Mouse (Mus musculus) small intestine, adult 2 months (tissue): ENCODE measurements around the gene Sntb2. TPM values are rescaled to one million over a fixed set of nuclear protein-coding genes. Genes with fewer than 3 reads are reported as not detected.

Source experiments
- H3K27ac ChIP-seq: fragments of 200-500 bp; 2 replicates; pipeline ENCODE4 v1.5.1; 2012; ENCODE audit warnings: low read depth, low read length, control low read depth, inconsistent platforms; ENCODE audit not compliant: insufficient read depth
- H3K27me3 ChIP-seq: fragments of 200-500 bp; 2 replicates; pipeline ENCODE4 v1.6.1; 2012; ENCODE audit warnings: mild to moderate bottlenecking, moderate library complexity, low read length, inconsistent platforms; ENCODE audit not compliant: control insufficient read depth, insufficient read depth
- H3K36me3 ChIP-seq: fragments of 200-500 bp; 2 replicates; pipeline ENCODE4 v1.6.1; 2012; ENCODE audit warnings: mild to moderate bottlenecking, low read length, control low read depth, inconsistent platforms; ENCODE audit not compliant: control insufficient read depth, insufficient read depth
- H3K4me1 ChIP-seq: fragments of 200-500 bp; 2 replicates; pipeline ENCODE4 v1.6.1; 2012; ENCODE audit warnings: low read length, inconsistent platforms, mixed read lengths; ENCODE audit not compliant: control insufficient read depth, insufficient read depth, insufficient read length
- H3K4me3 ChIP-seq: fragments of 200-500 bp; 2 replicates; pipeline ENCODE4 v1.5.1; 2012; ENCODE audit warnings: low read depth, mild to moderate bottlenecking, control low read depth, inconsistent platforms, low read length, moderate library complexity
- CTCF ChIP-seq: fragments of 200-500 bp; IDR thresholded peaks from 2 replicates; pipeline ENCODE4 v1.5.1; 2012; ENCODE audit warnings: low read depth, mild to moderate bottlenecking, control low read depth, inconsistent platforms, low read length, moderate library complexity, mixed read lengths; ENCODE audit not compliant: insufficient replicate concordance, insufficient read length; ENCODE audit errors: extremely low read depth
- POLR2A ChIP-seq: fragments of 200-500 bp; IDR thresholded peaks from 2 replicates; pipeline ENCODE4 v1.6.1; 2012; ENCODE audit warnings: low read depth, mild to moderate bottlenecking, control low read depth, inconsistent platforms, low read length, moderate library complexity
- WGBS: fragments of 180-500 bp; shearing (Covaris S2); methylation state at CpG from one replicate; pipeline ENCODE4 v1.1.7; 2018; 5-methylcytosine and 5-hydroxymethylcytosine counted together
- polyA plus RNA-seq: library from polyadenylated mRNA; depleted of rRNA; stranded (reverse); fragments of >200 nt; gene quantifications from 2 replicates; pipeline ENCODE4 v1.2.3, GENCODE M21; 2012

Gene Sntb2
- polyA plus RNA-seq, 1 experiment, result 2.7 TPM

DNA sequence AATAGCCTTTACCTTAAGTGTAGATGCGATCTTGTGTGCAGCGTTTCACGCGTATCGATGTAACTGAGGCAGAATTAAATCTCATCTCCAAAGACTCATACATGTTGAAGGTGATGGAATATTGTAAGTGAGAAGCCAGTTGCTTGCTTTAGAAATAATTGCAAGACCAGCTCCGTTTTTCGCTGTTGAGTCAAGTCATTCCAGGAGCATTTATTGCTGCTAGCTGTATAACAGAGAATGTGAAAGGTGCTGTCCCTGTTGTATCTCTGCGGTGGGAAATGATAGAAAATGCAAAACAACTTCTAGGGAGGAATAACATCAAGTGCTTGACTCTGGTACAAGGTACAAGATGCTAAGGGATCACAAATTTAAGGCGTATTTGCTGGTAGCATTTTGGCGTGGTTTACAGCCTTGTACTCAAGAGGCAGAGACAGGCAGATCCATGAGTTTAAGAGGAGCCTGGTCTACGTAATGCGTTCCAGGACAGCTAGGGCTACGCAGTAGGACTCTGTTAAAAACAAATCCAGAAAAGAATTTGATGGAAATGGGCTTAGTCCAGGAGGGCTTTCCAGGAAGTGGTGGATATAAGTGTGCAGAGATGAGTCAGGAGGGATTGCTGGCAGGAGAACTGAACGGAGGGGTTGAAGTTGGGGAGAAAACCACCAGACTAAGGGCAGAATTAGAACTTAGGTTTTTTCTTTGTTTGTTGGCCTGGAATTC is 1.7 kb downstream of the Sntb2 start:
- WGBS, result 29% methylated on average over 14 of the region's 14 CpGs
- H3K27me3 ChIP-seq, result no peaks in the 10 kb centered on the region

DNA sequence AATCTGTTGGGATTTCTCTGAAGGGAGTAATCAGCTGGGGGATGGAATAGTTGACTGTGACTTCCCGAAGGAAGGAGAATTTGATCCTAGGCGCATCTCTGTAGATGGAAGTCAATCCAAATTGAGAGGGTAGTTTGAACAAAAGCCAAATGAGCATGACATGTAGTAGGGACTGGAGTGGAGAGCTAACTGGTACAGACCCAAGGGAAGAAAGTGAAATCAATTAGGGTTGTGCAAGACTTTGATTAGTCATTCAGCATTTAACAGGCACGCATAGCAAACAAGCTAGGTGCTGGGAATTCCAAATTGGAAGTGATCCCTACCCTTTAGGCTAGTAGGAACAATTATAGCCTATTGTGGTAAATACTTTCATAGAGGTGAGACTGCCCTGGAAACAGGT is 6.3 kb downstream of the Sntb2 start:
- Histone ChIP-seq H3K4me3 (no peak overlapping the region), H3K36me3 (no peaks in the 10 kb centered on the region), H3K27ac (no peak overlapping the region), H3K4me1 (no peaks in the 10 kb centered on the region; the same call in 1 of the 2 replicates), H3K27me3 (no peaks in the 10 kb centered on the region)
- TF ChIP-seq POLR2A (no peak), CTCF (no peak)
- WGBS, result 78% methylated on average over 3 of the region's 3 CpGs

More for the DNA sequence above, 1.7 kb downstream of the Sntb2 start:
- H3K36me3 ChIP-seq, result no peaks in the 10 kb centered on the region
- H3K4me3 ChIP-seq, result peak overlapping the region; percentile 88
- no peak for TF ChIP-seq CTCF
- no peak for TF ChIP-seq POLR2A
- no peak overlapping the region for H3K27ac ChIP-seq
- peaks cover 2% of the 10 kb centered on the region; the same call in 1 of the 2 replicates for H3K4me1 ChIP-seq

DNA sequence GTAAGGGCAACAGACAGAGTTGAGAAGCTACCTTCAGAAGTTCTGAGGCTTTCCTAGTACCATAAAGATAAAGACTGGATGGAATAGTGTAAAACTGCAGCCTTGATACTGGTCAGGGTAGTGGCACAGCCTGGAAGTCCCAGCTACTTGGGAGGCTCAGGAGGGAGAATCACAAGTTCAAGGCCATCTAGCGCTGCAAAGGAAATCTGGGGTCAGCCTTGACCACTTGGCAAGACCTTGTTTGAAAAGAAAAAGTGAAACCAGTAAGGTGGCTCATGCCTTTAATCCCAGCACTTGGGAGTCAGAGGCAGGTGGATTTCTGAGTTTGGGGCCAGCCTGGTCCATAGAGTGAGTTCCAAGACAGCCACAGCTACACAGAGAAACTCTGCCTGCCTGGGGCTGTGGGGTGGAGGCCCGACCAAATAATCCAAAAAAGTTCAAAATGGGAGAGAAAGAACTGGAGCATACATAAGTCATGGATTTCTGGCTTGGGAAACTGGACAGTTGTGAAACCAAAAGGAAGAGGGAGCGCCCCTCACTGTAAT is 8.4 kb downstream of the Sntb2 start:
- H3K4me1 ChIP-seq, result no peaks in the 10 kb centered on the region
- H3K36me3 ChIP-seq, result no peaks in the 10 kb centered on the region
- no peaks in the 10 kb centered on the region for H3K27me3 ChIP-seq
- H3K4me3 ChIP-seq, result no peak overlapping the region
- no peak for TF ChIP-seq POLR2A
- TF ChIP-seq CTCF, result no peak
- 78% methylated on average over 3 of the region's 3 CpGs for WGBS
- 0 out of 2 replicates have a peak overlapping the region, but pooled peaks have one; percentile 11 for H3K27ac ChIP-seq

DNA sequence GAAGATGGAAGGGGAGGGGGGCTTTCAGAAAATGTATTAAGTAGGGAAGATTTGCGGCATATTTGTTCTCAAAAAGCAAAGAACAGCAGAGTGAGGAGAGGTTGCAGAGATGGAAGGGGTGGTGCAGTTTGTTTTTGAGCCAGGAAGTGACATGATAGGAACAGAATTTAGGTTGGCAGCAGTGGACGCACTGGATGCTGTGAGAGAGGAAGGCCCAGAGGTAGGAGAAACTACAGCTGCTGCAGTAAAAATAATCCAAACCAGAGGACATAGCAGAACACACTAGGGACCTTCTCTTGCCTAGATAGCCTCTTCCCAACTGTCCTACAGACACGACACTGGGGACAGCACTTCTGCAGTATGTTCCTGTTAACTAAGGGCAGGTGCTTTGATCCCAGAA is 9.2 kb downstream of the Sntb2 start:
- WGBS, result 77% methylated on average over 3 of the region's 3 CpGs
- TF ChIP-seq POLR2A, result no peak
- TF ChIP-seq CTCF, result no peak
- Histone ChIP-seq H3K27me3 (no peaks in the 10 kb centered on the region), H3K27ac (no peak overlapping the region), H3K36me3 (no peaks in the 10 kb centered on the region), H3K4me3 (no peak overlapping the region), H3K4me1 (no peaks in the 10 kb centered on the region)

DNA sequence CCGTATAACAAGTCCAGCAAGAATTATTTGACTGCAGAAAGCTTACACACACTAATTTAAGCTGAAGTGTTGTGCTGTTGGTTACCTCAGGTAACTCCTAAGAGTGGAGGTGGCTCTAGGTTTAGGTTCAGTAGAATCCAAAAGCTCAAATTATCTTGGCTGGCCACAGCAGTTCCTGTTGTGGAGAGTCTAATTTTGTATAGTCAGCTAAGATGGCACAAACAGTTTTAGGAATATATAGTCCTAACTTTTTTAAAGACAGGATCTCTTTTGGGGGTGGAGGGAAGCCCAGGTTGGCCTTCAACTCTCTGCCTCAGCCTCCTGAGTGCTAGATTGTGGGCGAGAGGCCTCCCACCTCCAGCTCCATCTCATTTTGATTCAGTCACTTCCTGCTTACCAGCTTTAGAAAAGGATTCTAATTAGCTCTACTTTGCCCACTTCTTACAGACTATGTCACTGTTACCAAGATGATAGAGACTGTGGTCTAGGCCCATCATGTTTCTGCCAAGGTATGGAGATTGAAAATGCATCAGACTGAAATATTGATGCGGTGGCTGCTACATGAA is 13.2 kb downstream of the Sntb2 start:
- H3K4me3 ChIP-seq, result no peak overlapping the region
- no peaks in the 10 kb centered on the region for H3K36me3 ChIP-seq
- H3K27me3 ChIP-seq, result no peaks in the 10 kb centered on the region
- TF ChIP-seq POLR2A (no peak), CTCF (no peak)
- no peaks in the 10 kb centered on the region for H3K4me1 ChIP-seq
- no peak overlapping the region for H3K27ac ChIP-seq
- WGBS, result 73% methylated on average over 3 of the region's 3 CpGs

DNA sequence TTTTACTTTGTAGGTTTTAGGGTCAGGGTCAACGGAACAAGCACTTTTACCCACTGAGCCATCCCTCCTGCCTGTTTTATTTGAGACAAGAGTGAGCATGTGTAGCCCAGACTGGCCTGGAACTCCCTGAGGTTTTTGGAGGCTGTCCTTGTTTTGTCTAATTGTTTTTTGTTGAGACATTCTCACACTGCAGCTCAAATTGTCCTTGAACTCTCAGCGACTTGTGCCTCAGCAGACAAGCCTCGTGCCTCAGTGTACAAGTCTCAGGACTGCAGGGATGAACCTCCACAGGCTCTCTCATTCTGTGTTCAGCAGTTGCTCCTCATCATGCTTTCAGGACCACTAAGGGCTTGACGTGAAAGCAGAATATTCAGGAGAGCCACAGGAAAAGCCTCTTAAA is 16.2 kb downstream of the Sntb2 start:
- no peak overlapping the region for H3K27ac ChIP-seq
- 75% methylated on average over 4 of the region's 4 CpGs for whole genome bisulfite sequencing
- TF ChIP-seq CTCF (no peak), POLR2A (no peak)
- H3K27me3 ChIP-seq, result no peaks in the 10 kb centered on the region
- no peaks in the 10 kb centered on the region for H3K4me1 ChIP-seq
- no peaks in the 10 kb centered on the region for H3K36me3 ChIP-seq
- H3K4me3 ChIP-seq, result no peak overlapping the region

DNA sequence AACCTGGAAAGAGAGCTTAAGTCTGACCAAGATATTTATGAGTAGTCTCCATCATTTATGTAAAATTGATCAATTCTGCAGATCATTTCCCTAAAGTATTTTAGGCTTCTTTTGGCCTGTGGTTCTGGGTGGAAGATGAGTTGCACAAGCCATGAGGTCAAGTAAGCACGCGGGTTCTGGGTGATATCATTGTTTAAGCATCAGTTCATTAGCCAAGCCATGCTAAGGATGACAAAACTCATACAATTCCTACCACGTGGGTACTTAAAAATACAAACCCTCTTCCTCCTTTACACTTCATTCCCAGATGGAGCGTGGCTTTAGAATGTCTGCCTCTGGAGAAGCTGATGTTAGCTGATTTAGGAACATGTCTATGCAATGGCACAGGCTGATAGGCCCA is 18.0 kb downstream of the Sntb2 start:
- H3K4me1 ChIP-seq, result no peaks in the 10 kb centered on the region
- 70% methylated on average over 4 of the region's 4 CpGs for WGBS
- H3K27ac ChIP-seq, result no peak overlapping the region
- no peaks in the 10 kb centered on the region for H3K27me3 ChIP-seq
- no peak overlapping the region for H3K4me3 ChIP-seq
- TF ChIP-seq CTCF, result no peak
- no peak for TF ChIP-seq POLR2A
- H3K36me3 ChIP-seq, result no peaks in the 10 kb centered on the region
